Mouse (Mus musculus) lung, postnatal 0 days (tissue): ENCODE results near the gene Hnrnpul2.

ENCODE experiments used
- CTCF ChIP-seq: IDR thresholded peaks from 2 replicates; pipeline ENCODE4 v1.5.1; 2016; ENCODE audit warnings: antibody characterized with exemption, mild to moderate bottlenecking
- EP300 ChIP-seq: IDR thresholded peaks from 2 replicates; pipeline ENCODE4 v1.6.1; 2016; ENCODE audit warnings: antibody characterized with exemption, mild to moderate bottlenecking, control low read depth

DNA sequence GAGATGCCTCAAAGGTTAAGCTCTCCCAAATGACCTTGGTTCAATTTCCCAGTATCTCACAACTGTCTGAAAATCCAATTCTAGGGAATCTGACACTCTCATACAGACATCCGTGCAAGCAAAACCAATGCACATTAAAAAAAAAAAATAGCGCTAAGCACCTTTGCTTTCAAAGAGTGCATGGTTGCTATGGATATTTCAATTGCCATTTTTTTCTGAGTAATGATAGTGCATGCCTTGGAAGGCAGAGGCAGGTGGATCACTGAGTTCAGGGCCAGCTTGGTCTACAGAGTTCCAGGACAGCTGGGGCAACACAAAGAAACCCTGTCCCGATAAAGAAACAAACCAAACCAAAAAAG lies 61.2 kb downstream of the Hnrnpul2 start:
- TF ChIP-seq EP300 (no peak), CTCF (no peak)
